Mouse (Mus musculus) urinary bladder, postnatal 10 days (tissue): ENCODE measurements around the gene Tbx10.
"Not testable (repeated sequence)": the region's sequence is repeated elsewhere in the genome, so short reads cannot be mapped to it uniquely, and the experiment has no call there.

ENCODE experiments used
- DNase-seq: peaks from one replicate; pipeline ENCODE4 v3.0.0; 2022; ENCODE audit warnings: low spot score

Tbx10 gene

GRCm38 (mm10) chr19:3992416-3992815 lies at the start of gene Tbx10:
TSS of gene Tbx10 (plus strand) at chr19:3992752.
- DNase-seq = no peak

- no peak for DNase-seq
Measured at GRCm38 (mm10) chr19:3942986-3943735, 49.4 kb upstream of the Tbx10 start.

GRCm38 (mm10) chr19:3945872-3946564 lies 46.5 kb upstream of the Tbx10 start:
- DNase-seq = no peak

- DNase-seq = no peak
Measured at GRCm38 (mm10) chr19:3946715-3947114, 45.8 kb upstream of the Tbx10 start.

GRCm38 (mm10) chr19:3947813-3948212 lies 44.7 kb upstream of the Tbx10 start:
- DNase-seq = no peak

GRCm38 (mm10) chr19:3948546-3948945 lies 44.0 kb upstream of the Tbx10 start:
- no peak for DNase-seq

- no peak for DNase-seq
Measured at GRCm38 (mm10) chr19:3950331-3950730, 42.2 kb upstream of the Tbx10 start.

GRCm38 (mm10) chr19:3951461-3951860 lies 41.1 kb upstream of the Tbx10 start:
- no peak for DNase-seq

- no peak for DNase-seq
Measured at GRCm38 (mm10) chr19:3952099-3952498, 40.5 kb upstream of the Tbx10 start.

GRCm38 (mm10) chr19:3955033-3955432 lies 37.5 kb upstream of the Tbx10 start:
- no peak for DNase-seq

GRCm38 (mm10) chr19:3955804-3956203 lies 36.7 kb upstream of the Tbx10 start:
- no peak for DNase-seq

GRCm38 (mm10) chr19:3957296-3958036 lies 35.1 kb upstream of the Tbx10 start:
- DNase-seq = not testable (repeated sequence)

- DNase-seq = no peak
Measured at GRCm38 (mm10) chr19:3958470-3958869, 34.1 kb upstream of the Tbx10 start, which contains the start of gene Aldh3b3. TSS of gene Aldh3b3 (plus strand) at chr19:3958645.

- no peak for DNase-seq
Measured at GRCm38 (mm10) chr19:3959030-3959429, 33.5 kb upstream of the Tbx10 start.

GRCm38 (mm10) chr19:3960211-3960610 lies 32.3 kb upstream of the Tbx10 start:
- DNase-seq = no peak

- DNase-seq = not testable (repeated sequence)
Measured at GRCm38 (mm10) chr19:3961805-3962204, 30.7 kb upstream of the Tbx10 start.

GRCm38 (mm10) chr19:3962469-3962868 lies 30.1 kb upstream of the Tbx10 start:
- DNase-seq = no peak

- no peak for DNase-seq
Measured at GRCm38 (mm10) chr19:3964030-3964429, 28.5 kb upstream of the Tbx10 start.

GRCm38 (mm10) chr19:3966330-3967075 lies 26.0 kb upstream of the Tbx10 start:
- no peak for DNase-seq

GRCm38 (mm10) chr19:3967258-3967657 lies 25.3 kb upstream of the Tbx10 start:
- DNase-seq = no peak

GRCm38 (mm10) chr19:3972229-3972628 lies 20.3 kb upstream of the Tbx10 start, which contains the start of gene Aldh3b2:
TSS of gene Aldh3b2 (plus strand) at chr19:3972328.
- no peak for DNase-seq

GRCm38 (mm10) chr19:3974608-3975007 lies 17.9 kb upstream of the Tbx10 start:
- not testable (repeated sequence) for DNase-seq
